Mouse (Mus musculus): ENCODE results near the gene Dnah9.

DNA sequence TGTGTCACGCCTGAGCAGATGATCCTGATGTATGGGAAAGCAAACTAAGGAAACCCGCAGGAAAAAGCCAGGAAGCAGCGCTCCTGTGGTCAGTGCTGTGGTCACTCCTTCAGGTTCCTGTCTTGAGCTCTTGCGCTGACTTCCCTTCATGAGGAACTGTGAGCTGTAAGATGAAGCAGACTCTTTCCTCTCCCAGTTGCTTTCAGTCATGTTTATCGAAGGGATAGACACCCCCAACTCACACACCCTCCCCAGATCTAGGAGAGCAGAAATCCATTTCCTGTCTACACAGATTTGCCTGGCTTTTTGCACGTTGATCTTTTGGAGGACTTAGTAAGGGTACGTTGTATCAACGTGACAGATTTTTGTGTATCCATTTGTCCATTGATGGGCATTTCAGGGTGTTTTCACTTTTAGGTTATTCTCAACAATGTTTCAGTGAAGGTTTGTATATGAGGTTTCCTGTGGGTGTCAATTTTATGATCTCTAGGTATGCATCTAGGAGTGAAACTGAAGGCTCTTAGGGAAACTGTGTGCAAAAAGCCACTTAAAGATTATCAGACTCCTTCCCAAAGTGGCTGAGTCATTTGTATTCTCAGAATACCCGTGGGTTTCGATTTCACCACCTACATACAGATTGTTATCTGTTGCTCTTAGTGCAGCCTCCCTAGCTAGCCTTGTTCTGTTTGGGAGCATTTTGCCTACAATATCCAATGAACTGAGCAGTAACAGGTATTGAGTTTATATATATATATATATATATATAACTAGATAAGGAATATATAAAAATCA lies 373.7 kb downstream of the Dnah9 start:
- TF ChIP-seq POLR2A (IDR thresholded peaks at IDR 0.05; ENCODE audit: low read depth, low read length): no peak
- TF ChIP-seq CTCF (conservative IDR thresholded peaks at IDR 0.05; ENCODE audit: insufficient read depth, insufficient read length, low read depth, low read length): no peak

All from kidney, adult 2 months (tissue).